Mouse (Mus musculus) embryonic facial prominence, embryonic 10.5 days (tissue): ENCODE results near the gene A930017K11Rik. TPM values are rescaled to one million over a fixed set of nuclear protein-coding genes. Genes with fewer than 3 reads are reported as not detected.

Source experiments
- DNase-seq: peaks from one replicate; pipeline ENCODE4 v3.0.0-alpha.2; 2017; ENCODE audit warnings: low spot score
- H3K27ac ChIP-seq: fragments of 300-500 bp; sonication (generic); replicated peaks from 2 replicates; pipeline ENCODE4 v1.5.1; 2016; ENCODE audit warnings: mild to moderate bottlenecking
- H3K27me3 ChIP-seq: fragments of 300-500 bp; sonication (generic); replicated peaks from 2 replicates; pipeline ENCODE4 v1.6.1; 2016; ENCODE audit warnings: low read depth, mild to moderate bottlenecking; ENCODE audit not compliant: poor library complexity, severe bottlenecking
- H3K36me3 ChIP-seq: fragments of 300-500 bp; sonication (generic); replicated peaks from 2 replicates; pipeline ENCODE4 v1.6.1; 2016; ENCODE audit warnings: mild to moderate bottlenecking, moderate library complexity
- H3K4me1 ChIP-seq: fragments of 300-500 bp; sonication (generic); 2 replicates; pipeline ENCODE4 v1.6.1; 2016
- H3K4me3 ChIP-seq: fragments of 300-500 bp; sonication (generic); 2 replicates; pipeline ENCODE4 v1.5.1; 2016; ENCODE audit warnings: mild to moderate bottlenecking, moderate library complexity
- H3K9me3 ChIP-seq: fragments of 300-500 bp; sonication (generic); 2 replicates; pipeline ENCODE4 v1.6.1; 2016; ENCODE audit warnings: mild to moderate bottlenecking
- WGBS: fragments of 180-500 bp; shearing (Covaris S2); methylation state at CpG from one replicate; pipeline ENCODE4 v1.1.7; 2016; 5-methylcytosine and 5-hydroxymethylcytosine counted together
- polyA plus RNA-seq: library from polyadenylated mRNA; unstranded; fragments of >200 nt; fragmentation: Nextera tagmentation; extraction: Ambion mirVana; gene quantifications from 2 replicates; pipeline ENCODE4 v1.2.1, GENCODE M21; 2016

Gene A930017K11Rik
- polyA plus RNA-seq, 1 experiment from 2014 or later = 0.36 TPM

DNA sequence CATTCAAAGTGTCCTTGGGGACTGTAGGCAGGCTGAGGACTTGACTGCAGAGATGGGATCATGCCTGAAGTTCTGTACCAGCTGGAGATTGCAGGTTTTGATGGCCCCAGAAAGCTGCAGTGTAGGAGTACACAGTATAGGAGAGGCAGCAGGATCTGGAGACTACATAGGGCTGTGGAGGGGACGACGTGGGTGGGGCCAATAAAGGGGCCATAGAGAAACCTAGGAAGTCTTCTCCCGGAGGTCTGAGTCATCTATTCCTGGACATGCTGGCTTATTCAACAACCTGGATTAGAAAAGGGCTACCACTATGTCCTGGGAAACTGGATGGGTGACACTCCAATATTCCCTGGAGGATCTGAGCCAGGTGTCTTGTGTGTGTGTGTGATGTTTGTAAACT lies 3.4 kb upstream of the A930017K11Rik start:
- H3K27me3 ChIP-seq = peaks cover 45% of the 10 kb centered on the region
- H3K4me3 ChIP-seq = no peak overlapping the region
- DNase-seq = no peak
- H3K27ac ChIP-seq = no peak overlapping the region
- H3K36me3 ChIP-seq = peaks cover 42% of the 10 kb centered on the region
- H3K9me3 ChIP-seq = no peaks in the 10 kb centered on the region
- H3K4me1 ChIP-seq = peaks cover 35% of the 10 kb centered on the region
- WGBS = 67% methylated on average over 3 of the region's 3 CpGs

DNA sequence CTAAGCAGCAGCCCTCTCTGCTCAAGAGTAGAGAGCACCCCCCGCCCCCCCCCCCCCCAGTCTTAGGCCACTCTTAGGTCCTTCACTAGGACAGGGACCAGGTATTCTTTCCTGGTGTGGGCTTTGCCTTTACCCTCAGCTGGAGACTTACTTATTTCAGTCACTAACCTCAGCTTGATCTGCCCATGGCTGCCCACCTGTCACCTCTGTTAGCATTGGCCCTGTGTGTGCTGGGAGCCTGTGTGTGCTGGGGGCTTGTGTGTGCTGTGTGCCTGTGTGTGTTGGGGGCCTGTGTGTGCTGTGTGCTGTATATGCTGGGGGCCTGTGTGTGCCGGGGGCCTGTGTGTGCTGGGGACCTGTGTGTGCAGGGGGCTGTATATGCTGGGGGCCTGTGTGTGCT lies 2.3 kb upstream of the A930017K11Rik start:
- Histone ChIP-seq H3K27ac (no peak overlapping the region), H3K27me3 (peaks cover 56% of the 10 kb centered on the region), H3K4me1 (peaks cover 40% of the 10 kb centered on the region), H3K4me3 (no peak overlapping the region), H3K36me3 (peaks cover 32% of the 10 kb centered on the region), H3K9me3 (no peaks in the 10 kb centered on the region)
- WGBS = 79% methylated on average over 2 of the region's 2 CpGs
- DNase-seq = no peak

DNA sequence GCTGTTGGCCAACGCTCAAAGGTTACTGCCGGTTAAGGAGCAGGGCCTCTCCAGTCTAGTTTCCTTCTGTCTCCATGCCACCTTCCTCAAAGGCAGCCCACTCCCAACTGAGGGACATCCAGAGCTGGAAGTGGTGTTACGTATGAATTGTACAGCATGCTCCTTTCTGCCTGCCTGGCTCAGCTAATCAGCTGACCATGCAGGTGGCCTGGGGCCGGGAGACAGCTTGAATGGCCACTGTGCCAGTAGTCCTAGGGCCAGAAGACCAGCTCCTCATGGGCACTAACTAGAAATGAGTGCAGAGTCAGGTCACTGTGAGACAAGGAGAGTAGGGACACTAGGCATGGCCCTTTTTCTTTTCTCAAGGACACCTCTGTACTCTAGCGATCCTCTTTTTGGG lies 796 bp upstream of the A930017K11Rik start:
- 82% methylated on average over 5 of the region's 5 CpGs for WGBS

DNA sequence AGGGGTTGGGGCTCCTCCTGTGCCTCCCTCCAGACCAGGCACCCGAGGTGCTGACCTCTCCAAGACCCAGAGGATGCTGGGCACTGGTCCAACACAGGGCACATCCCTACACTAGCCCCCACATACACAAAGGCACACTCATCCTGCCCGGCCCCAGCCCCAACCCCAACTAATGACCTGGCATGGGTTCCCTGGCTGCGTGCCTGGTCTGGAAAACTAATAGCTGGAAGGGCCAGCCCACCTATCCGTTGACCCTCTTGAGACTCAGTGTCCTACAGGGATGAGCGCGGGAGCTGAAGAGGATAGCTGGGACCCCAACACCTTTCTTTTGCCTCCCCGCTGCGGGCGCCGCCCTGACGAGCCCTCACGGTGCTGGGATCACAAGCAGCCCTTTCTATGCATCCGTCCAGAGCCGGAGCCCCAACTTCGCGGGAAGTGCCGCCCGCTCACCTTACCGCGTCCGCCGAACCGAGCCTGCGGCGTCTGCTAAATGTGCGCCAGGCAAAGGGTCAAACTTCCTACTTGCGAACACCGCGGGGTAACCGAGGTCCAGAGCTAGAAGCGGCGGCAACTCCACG lies 1.1 kb downstream of the A930017K11Rik start:
- Histone ChIP-seq H3K4me1 (peaks cover 24% of the 10 kb centered on the region), H3K4me3 (peak overlapping the region; percentile 60), H3K27ac (peak overlapping the region; percentile 44; the same call in 1 of the 2 replicates), H3K36me3 (peaks cover 4% of the 10 kb centered on the region; the same call in 1 of the 2 replicates), H3K27me3 (peaks cover 59% of the 10 kb centered on the region), H3K9me3 (no peaks in the 10 kb centered on the region)
- under 1% methylated on average over 33 of the region's 33 CpGs for WGBS
- no peak for DNase-seq

More for the DNA sequence above, 796 bp upstream of the A930017K11Rik start:
- DNase-seq = no peak
- no peak overlapping the region for H3K4me3 ChIP-seq
- H3K9me3 ChIP-seq = no peaks in the 10 kb centered on the region
- H3K4me1 ChIP-seq = peaks cover 40% of the 10 kb centered on the region
- H3K36me3 ChIP-seq = peaks cover 17% of the 10 kb centered on the region
- no peak overlapping the region for H3K27ac ChIP-seq
- H3K27me3 ChIP-seq = peaks cover 59% of the 10 kb centered on the region

DNA sequence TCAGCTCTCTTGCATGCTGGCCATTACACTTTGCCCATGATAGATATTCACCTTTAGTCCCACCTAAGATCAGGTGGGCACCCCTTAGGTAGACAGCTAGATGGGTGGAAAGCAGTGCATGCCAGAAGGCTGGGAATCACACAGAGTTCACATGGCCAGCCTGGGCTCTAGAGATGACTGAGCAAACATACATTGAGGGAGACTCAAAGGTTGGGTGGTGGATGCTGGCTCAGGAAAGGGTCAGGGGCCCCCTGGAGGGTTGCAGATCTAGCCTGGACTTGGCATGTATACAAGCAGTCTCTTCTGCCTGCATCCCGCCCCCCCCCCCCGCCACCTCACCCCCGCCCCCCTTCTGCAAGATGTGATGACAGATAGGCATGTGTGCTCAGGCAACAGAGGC lies 1.7 kb downstream of the A930017K11Rik start:
- DNase-seq = no peak
- H3K27me3 ChIP-seq = peaks cover 59% of the 10 kb centered on the region
- 10% methylated on average over 3 of the region's 3 CpGs for WGBS
- H3K27ac ChIP-seq = no peak overlapping the region
- H3K9me3 ChIP-seq = no peaks in the 10 kb centered on the region
- peak overlapping the region; percentile 60 for H3K4me3 ChIP-seq
- no peaks in the 10 kb centered on the region for H3K36me3 ChIP-seq
- H3K4me1 ChIP-seq = peaks cover 25% of the 10 kb centered on the region

DNA sequence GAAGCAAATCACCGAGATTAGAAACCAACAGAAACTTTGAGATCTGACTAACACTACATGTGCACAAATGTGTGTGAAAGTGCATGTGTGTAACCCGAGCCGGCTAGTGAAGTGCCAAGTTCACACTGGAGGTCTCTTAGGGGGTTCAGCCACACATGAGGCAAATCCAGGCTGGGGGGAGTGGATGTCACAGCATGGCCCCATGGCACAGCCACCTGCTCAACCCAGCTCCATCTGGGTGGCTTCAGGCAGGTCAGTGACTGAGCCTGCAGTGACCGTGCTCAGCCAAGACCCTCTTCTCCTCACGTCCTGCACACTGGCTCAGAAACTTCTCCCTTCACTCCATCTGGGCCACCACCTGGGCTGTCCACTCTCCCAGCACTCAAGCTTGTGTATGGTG lies 2.4 kb downstream of the A930017K11Rik start:
- Histone ChIP-seq H3K27me3 (peaks cover 55% of the 10 kb centered on the region), H3K27ac (no peak overlapping the region), H3K4me1 (peaks cover 32% of the 10 kb centered on the region), H3K36me3 (no peaks in the 10 kb centered on the region), H3K9me3 (no peaks in the 10 kb centered on the region), H3K4me3 (no peak overlapping the region)
- no peak for DNase-seq
- 80% methylated on average over 5 of the region's 5 CpGs for WGBS

DNA sequence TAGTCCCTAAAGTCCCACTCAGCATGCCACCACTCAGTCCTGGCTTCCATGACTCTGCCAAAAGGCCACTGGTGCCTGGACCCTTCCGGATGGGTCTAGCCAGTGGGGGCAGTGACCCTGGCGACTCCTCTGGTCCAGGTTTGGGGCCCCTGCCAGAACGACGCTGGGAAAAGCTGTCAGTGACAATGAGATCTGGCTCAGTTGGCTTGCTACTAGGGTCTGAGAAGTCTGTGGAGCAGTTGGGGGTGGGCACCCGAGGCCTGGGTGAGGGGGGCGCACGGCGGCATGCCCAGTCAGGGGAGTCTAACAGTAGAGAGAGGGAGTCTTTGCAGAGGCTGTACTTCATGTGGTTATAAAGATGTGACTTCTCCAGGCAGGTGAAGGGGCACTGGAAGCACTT lies 4.3 kb downstream of the A930017K11Rik start:
- H3K36me3 ChIP-seq = no peaks in the 10 kb centered on the region
- WGBS = 82% methylated on average over 8 of the region's 8 CpGs
- no peak overlapping the region for H3K4me3 ChIP-seq
- no peak for DNase-seq
- peak overlapping the region; percentile 71; the same call in 1 of the 2 replicates for H3K27ac ChIP-seq
- peaks cover 36% of the 10 kb centered on the region for H3K27me3 ChIP-seq
- H3K4me1 ChIP-seq = peaks cover 46% of the 10 kb centered on the region
- no peaks in the 10 kb centered on the region for H3K9me3 ChIP-seq

DNA sequence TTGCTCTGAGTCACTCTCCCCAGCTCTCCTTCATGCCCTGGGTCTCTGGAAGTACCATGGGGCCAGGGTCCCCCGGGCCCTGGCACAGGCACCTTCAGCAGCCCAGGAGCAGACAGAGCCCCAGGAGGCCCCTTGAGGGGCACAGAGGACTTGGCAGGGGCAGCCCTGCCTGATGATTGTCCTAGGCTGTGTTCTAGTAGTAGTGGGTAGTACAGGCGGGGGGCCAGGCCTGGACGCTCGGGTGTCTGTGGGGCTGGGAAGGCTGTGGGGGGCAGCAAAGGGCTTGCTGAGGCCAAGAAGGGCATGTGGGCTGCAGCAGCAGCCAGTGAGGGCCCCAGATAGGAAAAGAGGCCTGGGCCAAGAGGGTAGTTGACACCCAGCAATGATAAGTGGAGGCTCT lies 4.8 kb downstream of the A930017K11Rik start:
- Histone ChIP-seq H3K4me3 (no peak overlapping the region), H3K4me1 (peaks cover 49% of the 10 kb centered on the region), H3K27me3 (peaks cover 32% of the 10 kb centered on the region), H3K9me3 (no peaks in the 10 kb centered on the region), H3K36me3 (no peaks in the 10 kb centered on the region), H3K27ac (peak overlapping the region; percentile 71)
- 86% methylated on average over 4 of the region's 4 CpGs for WGBS
- no peak for DNase-seq

DNA sequence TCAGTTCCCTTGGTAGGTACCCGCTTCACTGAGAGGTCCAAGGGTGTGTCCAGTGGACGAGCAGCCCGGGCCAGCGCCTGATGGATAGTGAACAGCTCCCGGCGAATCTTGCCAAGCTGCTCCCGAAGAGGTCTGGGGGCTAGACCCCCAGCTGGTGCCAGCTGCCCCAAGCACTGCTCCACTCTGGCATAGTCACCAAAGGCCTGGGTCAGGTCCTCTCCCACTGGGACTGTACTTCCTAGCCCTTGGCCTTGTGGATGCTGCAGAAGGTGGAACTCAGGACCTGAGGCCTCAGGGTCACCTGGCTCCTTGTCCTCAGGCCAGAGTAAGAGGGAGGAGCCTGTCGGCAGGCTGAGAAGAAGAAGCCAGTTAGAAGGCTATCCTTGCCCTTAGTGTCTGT lies 5.5 kb downstream of the A930017K11Rik start:
- WGBS = 82% methylated on average over 8 of the region's 8 CpGs
- Histone ChIP-seq H3K27me3 (peaks cover 25% of the 10 kb centered on the region), H3K9me3 (no peaks in the 10 kb centered on the region), H3K4me3 (peak overlapping the region; percentile 11; the same call in 1 of the 2 replicates), H3K4me1 (peaks cover 51% of the 10 kb centered on the region), H3K27ac (no peak overlapping the region), H3K36me3 (no peaks in the 10 kb centered on the region)
- DNase-seq = no peak

DNA sequence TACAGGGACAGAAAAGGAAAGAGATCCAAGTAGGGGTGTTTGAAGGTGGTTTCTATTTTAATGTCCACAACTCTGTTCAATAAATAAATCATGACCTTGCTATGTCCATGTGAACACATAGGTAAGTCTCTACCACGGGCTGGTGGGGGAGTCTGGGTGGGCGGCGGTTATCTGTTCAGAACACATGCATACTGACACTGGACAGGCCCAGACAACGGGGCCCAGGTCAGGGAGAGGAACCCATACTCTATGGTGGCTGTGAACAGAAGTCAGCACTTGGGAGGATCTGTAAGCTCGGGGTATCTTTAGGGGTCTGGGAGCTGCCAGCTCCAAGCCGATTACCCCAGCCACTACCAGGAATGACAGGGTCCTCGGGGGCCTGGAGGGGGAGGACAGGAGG lies 6.0 kb downstream of the A930017K11Rik start:
- peaks cover 49% of the 10 kb centered on the region for H3K4me1 ChIP-seq
- WGBS = 75% methylated on average over 7 of the region's 7 CpGs
- no peaks in the 10 kb centered on the region for H3K9me3 ChIP-seq
- no peak for DNase-seq
- peaks cover 19% of the 10 kb centered on the region for H3K27me3 ChIP-seq
- no peak overlapping the region; the same call in 1 of the 2 replicates for H3K27ac ChIP-seq
- H3K4me3 ChIP-seq = no peak overlapping the region
- H3K36me3 ChIP-seq = no peaks in the 10 kb centered on the region

DNA sequence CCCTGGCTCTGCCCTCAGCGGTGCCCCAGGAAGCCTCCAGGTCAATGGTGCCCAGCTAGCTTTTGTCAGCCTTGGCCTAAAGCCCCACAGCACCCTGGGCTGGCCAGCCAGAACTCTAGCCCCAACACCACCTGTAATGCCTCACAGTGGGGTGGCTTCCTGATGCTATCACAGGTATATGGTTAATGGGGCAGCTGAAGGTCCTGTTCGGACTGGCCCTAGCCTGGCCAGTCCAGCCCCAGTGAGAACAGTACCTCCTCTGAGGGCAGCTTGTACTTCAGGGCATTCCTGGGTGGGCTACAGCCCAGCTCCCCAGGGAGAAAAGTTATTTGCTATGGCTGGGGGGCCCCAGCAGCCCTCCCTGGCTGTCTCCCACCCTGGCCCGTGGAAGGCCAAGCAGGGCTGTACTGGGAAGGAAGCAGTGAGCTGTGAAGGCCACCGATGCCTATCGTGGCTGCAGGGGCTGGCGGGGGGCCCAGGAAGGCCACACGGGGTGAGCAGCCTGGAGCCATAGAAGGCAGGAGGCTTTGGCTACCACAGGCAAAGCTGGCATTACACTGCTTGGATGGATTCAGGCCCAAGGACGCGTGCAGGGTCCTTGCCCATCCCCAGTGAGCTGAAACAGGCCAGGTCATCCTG lies 6.7 kb downstream of the A930017K11Rik start:
- Histone ChIP-seq H3K27me3 (peaks cover 12% of the 10 kb centered on the region), H3K27ac (peak overlapping the region; percentile 45), H3K4me3 (no peak overlapping the region), H3K9me3 (no peaks in the 10 kb centered on the region), H3K4me1 (peaks cover 50% of the 10 kb centered on the region), H3K36me3 (no peaks in the 10 kb centered on the region)
- 62% methylated on average over 9 of the region's 9 CpGs for WGBS
- no peak for DNase-seq

DNA sequence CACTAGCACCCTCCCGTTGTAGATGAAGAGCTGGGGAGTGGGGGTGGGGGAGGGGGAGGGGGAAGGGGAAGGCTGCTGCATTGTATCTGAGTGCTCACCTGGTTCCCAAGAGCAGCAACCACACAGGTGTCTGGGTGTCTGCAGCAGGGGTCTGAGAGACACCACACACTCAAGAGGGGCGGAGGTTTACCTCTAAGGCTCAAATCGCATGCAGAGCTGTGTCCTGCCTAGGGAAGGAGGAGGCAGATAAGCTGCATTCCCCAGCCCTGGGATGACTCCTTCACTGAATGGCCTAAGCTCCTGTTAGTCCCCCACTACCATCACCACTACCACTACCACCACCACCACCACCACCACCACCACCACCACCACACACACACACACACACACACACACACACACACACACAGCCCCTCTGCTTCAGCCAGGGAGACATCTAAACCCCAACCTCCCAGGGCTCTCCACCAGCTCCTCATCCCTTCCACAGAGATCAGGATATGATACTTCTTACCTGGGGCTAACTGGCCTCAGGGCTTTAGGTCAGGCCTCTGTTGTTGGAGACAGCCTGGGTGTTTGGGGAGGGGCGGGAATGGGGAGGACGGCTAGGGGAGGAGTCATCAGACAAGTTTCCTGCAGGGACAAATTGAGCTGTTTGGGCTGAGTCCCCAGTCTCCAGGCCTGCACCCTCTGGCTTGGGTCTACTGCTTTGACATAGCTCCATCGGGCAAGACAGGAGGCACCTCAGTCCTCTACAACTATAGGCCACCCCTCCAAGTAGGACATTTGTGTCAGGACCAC lies 7.8 kb downstream of the A930017K11Rik start, which contains the start of the genes Pigq and Nhlrc4:
Gene Pigq (minus strand): TSS at position 571 of the 798 bp plus-strand sequence.
Gene Nhlrc4 (minus strand): TSS at position 596 of the 798 bp plus-strand sequence.
- DNase-seq = no peak
- Histone ChIP-seq H3K36me3 (no peaks in the 10 kb centered on the region), H3K4me3 (0 out of 2 replicates have a peak within 1 kb of the TSS, but pooled peaks have one; percentile 5), H3K9me3 (no peaks in the 10 kb centered on the region), H3K4me1 (peaks cover 56% of the 10 kb centered on the region), H3K27ac (peak within 1 kb of the TSS; percentile 51), H3K27me3 (peaks cover 1% of the 10 kb centered on the region)
- 51% methylated on average over 6 of the region's 6 CpGs for WGBS
